Mouse (Mus musculus) adrenal gland, adult 18-20 months (tissue): ENCODE measurements around the gene Cd72. TPM values are rescaled to one million over a fixed set of nuclear protein-coding genes. Genes with fewer than 3 reads are reported as not detected.
"Not testable (repeated sequence)": the region's sequence is repeated elsewhere in the genome, so short reads cannot be mapped to it uniquely, and the experiment has no call there.

Source experiments
- DNase-seq, 2 experiments: peaks; one replicate each; pipeline ENCODE4 v3.0.0; 2021 to 2022; ENCODE audit warnings: low spot score in 2 of 2
- long read RNA-seq, 2 experiments: library from polyadenylated mRNA; stranded (forward); transcript quantifications; one replicate each; pipeline ENCODE4 v2.0.0; 2021
- total RNA-seq, 2 experiments: library from RNA; stranded (reverse); gene quantifications; 1 replicate in 1 of 2; 2 replicates in 1 of 2; pipeline ENCODE4 v1.2.3; 2021

The Cd72 gene
- total RNA-seq: 1 to 10 TPM; 2.6 to 2.8 TPM
- long read RNA-seq, experiment 1: 0 reads
- long read RNA-seq, experiment 2, partial matches to known transcripts: 0 of 1 reads
- long read RNA-seq, experiment 2, other reads (novel, unspliced or antisense): 1 of 1 reads

- DNase-seq: no peak
Measured at GRCm38 (mm10) chr4:43454041-43454836, at the start of gene Cd72. Gene Cd72, minus strand, starts transcription at chr4:43454628.

DNA sequence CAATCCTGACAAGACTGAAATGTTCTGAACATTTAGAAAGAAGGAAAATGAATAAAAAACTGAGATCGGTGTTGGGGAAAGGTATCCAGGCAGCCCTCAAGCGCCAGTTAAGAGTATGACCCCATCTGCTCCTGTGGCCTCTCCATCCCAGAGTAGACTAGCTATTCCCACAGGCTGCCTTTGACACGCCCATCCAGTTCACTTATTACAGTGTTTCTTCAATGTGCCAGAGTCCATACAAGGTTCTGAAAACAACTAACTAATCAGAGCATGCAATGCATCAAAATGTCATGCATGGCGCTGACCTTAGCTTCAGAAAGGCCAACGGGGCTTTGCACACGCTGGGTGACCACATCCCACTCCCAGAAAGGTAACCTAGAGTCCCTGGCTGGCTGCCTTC is 49.1 kb upstream of the Cd72 start:
- DNase-seq: no peak

GRCm38 (mm10) chr4:43503041-43503440 is 48.6 kb upstream of the Cd72 start:
- DNase-seq: no peak

GRCm38 (mm10) chr4:43499407-43500333 is 45.2 kb upstream of the Cd72 start, which contains the start of gene Arhgef39:
Gene Arhgef39, minus strand, starts transcription at chr4:43499695.
- DNase-seq: peak; percentile 78 to 83

DNA sequence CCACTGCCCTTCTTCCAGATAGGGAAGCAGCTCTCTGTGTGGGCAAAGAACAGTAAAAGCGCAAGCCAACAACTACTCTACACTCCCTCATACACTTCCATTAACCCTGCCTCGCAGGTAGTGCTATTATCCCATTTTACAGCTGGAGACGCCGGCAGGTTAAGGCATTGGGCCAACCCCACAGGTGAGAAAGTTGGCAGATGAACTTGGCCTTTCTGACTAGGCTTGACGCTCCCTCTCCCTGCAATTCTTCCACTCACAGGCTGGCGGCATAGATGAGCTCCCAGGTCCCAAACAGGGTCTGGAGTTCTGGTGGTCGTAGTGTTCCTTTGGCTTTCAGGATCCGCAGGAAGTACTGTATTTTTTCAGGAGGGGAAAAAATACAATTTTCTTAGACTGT is 44.6 kb upstream of the Cd72 start:
- no peak for DNase-seq

GRCm38 (mm10) chr4:43497946-43498345 is 43.5 kb upstream of the Cd72 start:
- no peak for DNase-seq

DNA sequence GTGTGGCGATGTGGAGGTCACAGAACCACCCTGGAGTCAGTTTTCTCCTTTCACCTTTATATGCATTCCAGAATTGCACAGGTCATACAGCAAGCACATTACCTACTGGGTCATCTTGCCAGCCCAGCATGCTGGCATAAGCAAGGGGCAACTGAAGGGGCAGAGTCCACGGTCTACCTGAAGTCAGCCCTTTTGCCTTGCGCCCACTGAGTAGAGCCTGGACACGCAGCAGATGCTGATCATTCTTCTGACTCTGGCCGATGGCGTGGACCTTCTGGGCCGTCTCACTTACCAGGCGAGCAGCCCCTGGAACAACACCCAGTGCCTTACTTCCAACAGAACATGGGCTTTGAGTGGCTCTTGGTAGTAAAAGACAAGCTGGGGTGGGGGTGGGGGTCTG is 43.0 kb upstream of the Cd72 start:
- no peak for DNase-seq

DNA sequence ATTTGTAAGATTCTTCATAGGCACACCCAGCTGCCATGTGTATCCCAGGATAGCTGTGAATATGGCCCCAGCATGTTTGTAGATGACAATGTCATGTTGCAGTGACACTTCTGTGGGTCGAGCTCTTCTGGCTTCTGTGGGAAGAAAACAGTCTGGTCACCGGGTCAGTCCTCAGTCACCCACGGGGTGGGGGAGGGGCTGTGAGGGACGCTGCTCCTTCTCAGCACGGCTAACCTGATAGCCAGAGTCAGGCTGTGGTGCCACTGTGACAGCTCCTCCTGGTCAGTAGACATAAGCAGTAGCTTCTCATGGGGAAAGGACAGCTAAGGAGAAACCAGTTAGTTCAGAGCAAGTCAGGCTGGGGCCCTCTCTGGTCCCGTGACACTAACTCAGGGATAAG is 42.2 kb upstream of the Cd72 start:
- no peak for DNase-seq

GRCm38 (mm10) chr4:43493846-43494240 is 39.4 kb upstream of the Cd72 start:
- DNase-seq: no peak

DNA sequence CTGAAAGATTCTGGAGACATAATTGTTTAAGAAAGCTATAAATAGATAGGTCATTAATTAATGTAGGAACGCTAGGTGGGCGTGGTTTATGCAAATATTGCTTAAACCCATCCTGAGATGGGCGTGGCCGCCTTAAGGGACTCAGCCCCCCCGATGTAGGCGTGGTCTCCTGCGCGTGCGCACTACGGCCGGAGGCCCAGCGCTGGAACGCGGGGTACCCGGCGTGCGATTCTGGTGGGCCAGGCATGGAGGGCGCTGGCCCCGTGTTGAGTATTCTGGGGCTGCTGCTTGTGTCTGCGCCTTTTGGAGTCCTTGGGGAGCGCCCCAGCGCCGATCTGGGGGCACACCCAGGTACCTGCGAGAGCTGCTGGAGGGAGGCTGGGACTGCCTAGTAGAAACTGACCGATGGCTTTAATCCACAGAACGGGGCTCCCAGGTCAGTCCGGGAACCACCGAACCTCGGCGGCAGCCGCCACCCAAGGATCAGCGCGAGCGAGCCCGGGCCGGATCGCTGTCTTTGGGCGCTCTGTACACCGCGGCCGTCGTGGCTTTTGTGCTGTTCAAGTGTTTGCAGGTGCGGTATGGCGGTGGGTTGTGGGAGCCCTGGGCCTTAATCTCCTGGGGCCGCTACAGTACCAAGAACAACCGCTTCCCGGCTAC is 38.9 kb upstream of the Cd72 start:
- DNase-seq: peak; percentile 97 to 98

DNA sequence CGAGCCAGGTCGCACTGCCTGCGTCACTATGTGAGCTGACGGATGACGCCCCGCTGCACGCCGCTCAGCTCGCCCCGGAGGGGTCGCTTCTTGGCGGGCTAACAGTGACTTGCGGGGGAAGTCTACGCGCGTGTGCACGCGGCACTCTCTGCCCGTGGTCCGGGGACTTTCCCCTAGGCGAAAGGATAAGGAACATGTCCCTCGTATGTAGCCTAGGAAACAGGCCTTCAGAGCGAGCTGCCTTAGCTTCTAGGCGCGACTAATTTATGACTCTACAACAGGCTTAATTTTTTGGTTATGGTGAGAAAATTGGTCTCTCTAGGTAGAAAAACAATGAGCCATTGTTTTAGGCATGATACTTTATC is 38.4 kb upstream of the Cd72 start, which contains the start of gene Ccdc107:
Ccdc107 (plus strand) TSS at position 80 of the 365 bp plus-strand sequence.
- DNase-seq: peak; percentile 81 to 82

- DNase-seq: no peak
Measured at GRCm38 (mm10) chr4:43492101-43492820, 37.8 kb upstream of the Cd72 start.

- DNase-seq: no peak
Measured at GRCm38 (mm10) chr4:43490801-43491200, 36.4 kb upstream of the Cd72 start.

- DNase-seq: no peak
Measured at GRCm38 (mm10) chr4:43489611-43490010, 35.2 kb upstream of the Cd72 start.

GRCm38 (mm10) chr4:43485666-43486065 is 31.2 kb upstream of the Cd72 start:
- DNase-seq: not testable (repeated sequence)

GRCm38 (mm10) chr4:43483535-43484091 is 29.2 kb upstream of the Cd72 start, which contains the start of gene Sit1:
Gene Sit1, minus strand, starts transcription at chr4:43483734.
- DNase-seq: no peak

DNA sequence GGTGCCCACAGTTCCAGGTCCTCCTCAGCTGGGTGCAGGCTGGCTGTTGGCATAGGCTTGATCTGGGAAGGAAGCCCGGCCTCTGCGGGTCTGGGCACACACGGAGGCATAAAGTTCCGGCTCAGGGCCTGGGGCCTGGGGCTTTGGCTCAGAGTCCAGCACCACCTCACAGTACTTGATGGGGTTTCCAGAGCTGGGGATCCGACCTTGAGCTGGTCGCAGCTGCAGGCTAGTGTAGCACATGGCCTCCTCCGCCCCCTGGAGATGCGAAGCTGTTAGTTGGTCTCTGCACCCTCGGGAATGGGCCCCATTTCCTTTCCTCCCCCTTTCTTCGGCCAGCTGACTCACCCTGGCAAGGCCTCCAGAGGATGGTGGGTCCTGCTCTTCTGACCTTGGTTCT is 28.2 kb upstream of the Cd72 start:
- peak in 1 of 2 experiments; percentile 40 for DNase-seq

DNA sequence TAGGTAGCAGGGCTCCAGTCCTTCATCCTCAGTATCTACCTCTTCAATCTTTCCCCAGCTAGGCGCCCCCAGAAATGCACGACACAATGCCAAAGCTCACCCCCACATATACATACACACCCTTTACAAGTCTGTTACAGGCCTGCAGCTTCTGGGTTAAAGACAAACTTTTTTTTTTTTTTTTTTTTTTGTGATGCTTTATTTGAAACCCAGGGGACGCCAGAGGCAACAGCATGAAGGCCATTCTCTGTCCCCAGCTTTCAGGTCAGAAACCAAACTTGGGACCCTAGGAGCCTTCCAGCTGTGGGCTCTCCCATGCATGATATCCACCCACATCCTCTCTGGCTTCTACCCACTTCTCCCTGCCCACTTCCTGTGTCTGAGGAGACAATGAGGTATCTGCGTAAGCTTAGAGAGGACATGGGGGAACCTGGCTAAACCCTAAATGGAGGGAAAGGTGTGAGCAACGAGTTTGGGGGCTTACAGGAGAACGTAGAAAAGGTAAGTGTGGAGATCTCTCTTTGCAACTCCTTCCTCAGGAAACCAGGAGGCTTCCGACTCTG is 27.5 kb upstream of the Cd72 start:
- DNase-seq: no peak

DNA sequence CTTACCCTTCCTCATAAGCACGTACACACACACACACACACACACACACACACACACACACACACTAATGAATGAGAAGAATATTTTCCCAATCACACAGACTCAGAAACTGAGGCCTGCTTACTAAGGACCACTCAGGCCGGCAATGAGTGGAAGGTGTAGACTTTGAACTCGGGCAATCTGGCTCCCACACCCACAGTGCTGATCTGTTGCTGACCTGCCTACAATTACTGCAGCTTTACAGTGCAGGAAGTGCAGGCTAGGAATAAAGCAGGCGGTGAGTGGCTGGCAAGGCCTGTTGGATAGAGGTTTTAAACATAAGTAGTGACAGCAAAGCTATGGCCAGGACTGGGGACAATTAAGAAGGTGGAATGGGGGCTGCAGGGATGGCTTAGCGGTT is 26.6 kb upstream of the Cd72 start:
- no peak for DNase-seq
